Mouse (Mus musculus) T-helper 17 cell (primary cell): Measurements from ENCODE around the gene Olfr564.

Experiments used
- in situ Hi-C, 2 experiments: fragments of 300-600 bp; cut with MboI, MseI; formaldehyde crosslinking; loops; 1 replicate in 1 of 2; 2 replicates in 1 of 2; pipeline ENCODE4 v1.15.1; 2025; ENCODE audit warnings: high pct_unique_total_duplicates in 2 of 2

Gene Olfr564

GRCm38 (mm10) chr7:102803180-102803579, at the start of gene Olfr564:
Olfr564 (plus strand) TSS chr7:102803480.
- in situ Hi-C loops, result no loop called here

GRCm38 (mm10) chr7:102759266-102759665, 44.0 kb upstream of the Olfr564 start, which contains the start of the genes Olfr560 and Olfr78:
Olfr560 (minus strand) TSS chr7:102759366.
Olfr78 (minus strand) TSS chr7:102759471.
- in situ Hi-C loops, result no loop called here

- in situ Hi-C loops, result loop anchor here in 1 of 2 experiments (5.0 kb wide), 1 partner anchor 81 kb away; no protein-coding TSS in a partner anchor
Measured at GRCm38 (mm10) chr7:102770921-102771320, 32.4 kb upstream of the Olfr564 start, which contains the start of gene Olfr561. Olfr561 (plus strand) TSS chr7:102771221.
